Mouse (Mus musculus): ENCODE measurements around the gene Rpl15. TPM values are rescaled to one million over a fixed set of nuclear protein-coding genes. Genes with fewer than 3 reads are reported as not detected.

Gene Rpl15
- polyA plus RNA-seq, 1 experiment from 2014 or later: 340 TPM

Other genes starting within 250 kb of the Rpl15 start
- gene Nr1d2, start 32.3 kb downstream of the Rpl15 start, polyA plus RNA-seq (2016; fragmentation: Nextera tagmentation; extraction: Ambion mirVana): 7.0 and 7.5 TPM in 2 replicates
- gene Nkiras1, start 255 bp downstream of the Rpl15 start, polyA plus RNA-seq (2016; fragmentation: Nextera tagmentation; extraction: Ambion mirVana): 17.5 and 19.3 TPM in 2 replicates
- gene Ube2e1, start 60.5 kb upstream of the Rpl15 start, polyA plus RNA-seq (2016; fragmentation: Nextera tagmentation; extraction: Ambion mirVana): 175 and 177 TPM in 2 replicates

Measured in forebrain, embryonic 12.5 days (tissue).